Mouse (Mus musculus): ENCODE measurements around the gene Il2rb.

DNA sequence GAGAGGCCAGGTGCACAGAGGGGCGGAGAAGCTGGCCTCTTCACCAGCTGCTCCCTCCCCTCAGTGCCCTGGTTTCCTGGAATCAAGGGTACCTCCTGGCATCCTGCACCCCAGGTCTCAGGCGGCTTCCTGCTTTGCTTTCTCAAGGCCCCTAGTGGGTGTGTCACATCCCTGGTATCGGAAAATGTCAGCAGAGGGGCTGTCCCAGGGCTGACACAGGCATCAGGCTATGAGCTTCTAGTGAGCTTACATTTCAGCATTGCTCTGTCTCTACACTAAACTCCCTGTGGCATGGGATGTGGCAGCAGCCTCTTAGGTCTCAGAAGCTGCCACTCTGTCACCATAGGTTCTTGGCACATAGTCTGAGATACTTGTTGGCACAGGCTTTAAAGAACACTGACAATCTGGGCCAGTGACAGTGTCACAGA is 19.5 kb downstream of the Il2rb start:
- TF ChIP-seq CTCF (IDR thresholded peaks at IDR 0.05; ENCODE audit: low read depth) (no peak), EP300 (optimal IDR thresholded peaks at IDR 0.05) (no peak)

All from stomach, postnatal 0 days (tissue).